Mouse (Mus musculus) testis, adult 2 months (tissue): Measurements from ENCODE around the gene Hcn3.

ENCODE experiments used
- CTCF ChIP-seq: fragments of 200-500 bp; IDR thresholded peaks from 2 replicates; pipeline ENCODE4 v1.5.1; 2012; ENCODE audit warnings: low read depth, mild to moderate bottlenecking, inconsistent platforms, low read length, moderate library complexity; ENCODE audit not compliant: control insufficient read depth, insufficient read depth, insufficient replicate concordance
- POLR2A ChIP-seq: fragments of 200-500 bp; IDR thresholded peaks from 2 replicates; pipeline ENCODE4 v1.6.1; 2012; ENCODE audit warnings: low read depth, mild to moderate bottlenecking, inconsistent platforms, low read length, moderate library complexity; ENCODE audit not compliant: control insufficient read depth

DNA sequence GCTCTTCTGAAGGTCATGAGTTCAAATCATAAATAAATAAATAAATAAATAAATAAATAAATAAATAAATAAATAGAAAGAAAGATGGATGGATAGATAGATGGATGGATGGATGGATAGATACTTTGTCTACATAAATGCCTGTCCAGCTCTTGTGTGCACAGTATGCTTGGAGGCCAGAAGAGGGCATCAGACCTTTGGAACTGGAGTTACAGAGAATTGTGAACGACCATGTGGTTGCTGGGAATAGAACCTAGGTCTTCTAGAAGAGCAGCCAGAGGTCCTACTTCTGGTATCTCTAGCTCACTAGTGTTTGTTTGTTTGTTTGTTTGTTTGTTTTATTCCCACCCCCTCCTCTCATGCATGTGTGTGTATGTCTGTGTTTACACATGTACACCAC lies 33.4 kb upstream of the Hcn3 start:
- no peak for TF ChIP-seq CTCF
- TF ChIP-seq POLR2A: no peak
